ENCODE assay signal across 8 mouse cellular contexts in the genomic region with DNA sequence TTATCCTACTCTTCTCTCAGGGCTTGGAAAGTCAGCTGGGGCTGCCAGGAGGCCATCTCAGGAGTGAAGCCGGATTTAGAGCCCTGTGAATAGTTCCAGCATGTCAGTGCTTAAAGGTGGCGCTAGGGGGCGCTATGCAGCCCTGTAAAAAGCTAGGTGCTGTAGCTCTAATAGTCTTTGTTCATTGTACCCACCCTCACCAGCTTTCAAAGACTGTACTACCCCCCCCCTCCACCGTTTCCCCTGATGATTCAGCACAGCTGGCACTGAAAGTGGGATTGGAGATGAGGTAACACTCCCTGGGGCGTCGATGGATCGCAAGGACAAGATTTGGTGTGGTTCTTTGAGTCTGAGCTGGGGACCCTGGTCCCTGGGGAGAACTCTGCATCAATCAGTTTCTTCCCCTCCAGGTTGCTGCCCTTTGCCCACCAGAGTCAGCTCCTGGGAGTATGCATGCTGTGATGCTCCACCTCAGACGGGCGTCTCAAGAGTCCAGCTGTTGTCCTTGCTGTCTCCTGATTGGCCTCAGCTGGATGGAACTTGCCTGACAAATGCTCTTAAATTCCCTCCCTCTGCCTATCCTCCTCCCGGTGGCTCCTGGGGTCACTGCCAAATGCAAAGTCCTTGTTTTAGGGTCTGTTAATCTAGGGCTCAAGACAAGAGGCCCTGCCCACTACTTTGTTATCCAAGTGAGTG. TPM values are rescaled to one million over a fixed set of nuclear protein-coding genes. Genes with fewer than 3 reads are reported as not detected.
DNase-seq lines count a peak whose midpoint lies in the region; ATAC-seq and TF ChIP-seq lines count a peak whose summit lies in the region.

No protein-coding gene starts in this region.

- WGBS in heart, embryonic 10.5 days: 24% methylated on average over 10 of the region's 10 CpGs
- 25% methylated on average over 10 of the region's 10 CpGs for WGBS in kidney, postnatal 0 days
- WGBS in midbrain, embryonic 12.5 days: 14% methylated on average over 10 of the region's 10 CpGs

- DNase-seq in heart, adult 11 months: peak; percentile 96
- DNase-seq in heart, embryonic 10.5 days (ENCODE audit: low spot score): no peak
- peak; percentile 61 for DNase-seq in 416B (ENCODE audit: low read depth)
- DNase-seq in adrenal gland, postnatal 10 days: peak; percentile 64
- DNase-seq in forelimb bud, embryonic 11.5 days (ENCODE audit: low read depth, low spot score): peak; percentile 68
- DNase-seq in kidney, postnatal 0 days (ENCODE audit: low spot score): peak; percentile 82
- DNase-seq in testis, postnatal 10 days (ENCODE audit: low spot score): peak; percentile 76

- H3K36me3 ChIP-seq in heart, embryonic 10.5 days: no peaks in the 10 kb centered on the region
- H3K36me3 ChIP-seq in kidney, postnatal 0 days (ENCODE audit: insufficient read depth, low read length): no peaks in the 10 kb centered on the region
- no peaks in the 10 kb centered on the region for H3K36me3 ChIP-seq in midbrain, embryonic 12.5 days

- ATAC-seq in kidney, postnatal 0 days (replicated peaks; ENCODE audit: low FRiP score, low read depth): no peak; the same call in 1 of the 2 replicates
- ATAC-seq in midbrain, embryonic 12.5 days (ENCODE audit: low FRiP score, low read depth): no peak

- H3K4me3 ChIP-seq in heart, embryonic 10.5 days: no peak overlapping the region
- H3K4me3 ChIP-seq in kidney, postnatal 0 days (replicated peaks; ENCODE audit: low read depth, low read length): no peak overlapping the region
- H3K4me3 ChIP-seq in midbrain, embryonic 12.5 days: no peak overlapping the region

- 0 out of 2 replicates have a peak, but pooled peaks cover 11% of the 10 kb centered on the region for H3K4me1 ChIP-seq in heart, embryonic 10.5 days
- no peaks in the 10 kb centered on the region for H3K4me1 ChIP-seq in kidney, postnatal 0 days (replicated peaks; ENCODE audit: insufficient read depth, low read length)
- peaks cover 22% of the 10 kb centered on the region for H3K4me1 ChIP-seq in midbrain, embryonic 12.5 days

- no peak overlapping the region for H3K4me2 ChIP-seq in kidney, postnatal 0 days (ENCODE audit: low read length)
- H3K4me2 ChIP-seq in midbrain, embryonic 12.5 days (replicated peaks): no peak overlapping the region

- TF ChIP-seq CTCF in kidney, postnatal 0 days (IDR thresholded peaks at IDR 0.05; ENCODE audit: low read depth): peak; percentile 77

- H3K27ac ChIP-seq in heart, embryonic 10.5 days: no peak overlapping the region
- no peak overlapping the region for H3K27ac ChIP-seq in kidney, postnatal 0 days
- H3K27ac ChIP-seq in midbrain, embryonic 12.5 days (replicated peaks): peak overlapping the region; percentile 30; the same call in 1 of the 2 replicates

- H3K9ac ChIP-seq in kidney, postnatal 0 days (ENCODE audit: low read depth, low read length): no peak overlapping the region
- H3K9ac ChIP-seq in midbrain, embryonic 12.5 days (replicated peaks): no peak overlapping the region

- peaks cover 41% of the 10 kb centered on the region for H3K27me3 ChIP-seq in heart, embryonic 10.5 days (ENCODE audit: insufficient read depth, poor library complexity, severe bottlenecking)
- H3K27me3 ChIP-seq in kidney, postnatal 0 days (ENCODE audit: insufficient read depth, low read length): no peaks in the 10 kb centered on the region
- H3K27me3 ChIP-seq in midbrain, embryonic 12.5 days: no peaks in the 10 kb centered on the region

- H3K9me3 ChIP-seq in heart, embryonic 10.5 days: no peaks in the 10 kb centered on the region
- H3K9me3 ChIP-seq in kidney, postnatal 0 days (replicated peaks; ENCODE audit: low read length): no peaks in the 10 kb centered on the region
- H3K9me3 ChIP-seq in midbrain, embryonic 12.5 days: no peaks in the 10 kb centered on the region

RNA-seq across cellular contexts. Expression of a gene that starts 33.9 kb away (rescaled TPM):
- 0.73 and 0.91 TPM in 2 replicates for polyA plus RNA-seq in heart, embryonic 10.5 days (2016; fragmentation: Nextera tagmentation; extraction: Ambion mirVana)
- 1 to 10 TPM; 2.6 to 3.3 TPM for total RNA-seq in adrenal gland, postnatal 10 days (2021)
- polyA plus RNA-seq in kidney, postnatal 0 days (2015; fragmentation: Nextera tagmentation; extraction: Ambion mirVana): 4.0 and 4.7 TPM in 2 replicates
- 3.3 and 4.3 TPM in 2 replicates for polyA plus RNA-seq in midbrain, embryonic 12.5 days (2016; fragmentation: Nextera tagmentation; extraction: Ambion mirVana)

RNA-seq across cellular contexts. Expression of a gene that starts 48.9 kb away (rescaled TPM):
- polyA plus RNA-seq in heart, embryonic 10.5 days (2016; fragmentation: Nextera tagmentation; extraction: Ambion mirVana): 134 and 256 TPM in 2 replicates
- total RNA-seq in adrenal gland, postnatal 10 days (2021): 10 to 100 TPM; 77.2 to 80.0 TPM
- polyA plus RNA-seq in kidney, postnatal 0 days (2015; fragmentation: Nextera tagmentation; extraction: Ambion mirVana): 26.9 and 31.7 TPM in 2 replicates
- polyA plus RNA-seq in midbrain, embryonic 12.5 days (2016; fragmentation: Nextera tagmentation; extraction: Ambion mirVana): 12.0 and 16.2 TPM in 2 replicates
